Mouse (Mus musculus): ENCODE results near the gene Agr3. TPM values are rescaled to one million over a fixed set of nuclear protein-coding genes. Genes with fewer than 3 reads are reported as not detected.

Gene Agr3
- polyA plus RNA-seq, 1 experiment = not detected

DNA sequence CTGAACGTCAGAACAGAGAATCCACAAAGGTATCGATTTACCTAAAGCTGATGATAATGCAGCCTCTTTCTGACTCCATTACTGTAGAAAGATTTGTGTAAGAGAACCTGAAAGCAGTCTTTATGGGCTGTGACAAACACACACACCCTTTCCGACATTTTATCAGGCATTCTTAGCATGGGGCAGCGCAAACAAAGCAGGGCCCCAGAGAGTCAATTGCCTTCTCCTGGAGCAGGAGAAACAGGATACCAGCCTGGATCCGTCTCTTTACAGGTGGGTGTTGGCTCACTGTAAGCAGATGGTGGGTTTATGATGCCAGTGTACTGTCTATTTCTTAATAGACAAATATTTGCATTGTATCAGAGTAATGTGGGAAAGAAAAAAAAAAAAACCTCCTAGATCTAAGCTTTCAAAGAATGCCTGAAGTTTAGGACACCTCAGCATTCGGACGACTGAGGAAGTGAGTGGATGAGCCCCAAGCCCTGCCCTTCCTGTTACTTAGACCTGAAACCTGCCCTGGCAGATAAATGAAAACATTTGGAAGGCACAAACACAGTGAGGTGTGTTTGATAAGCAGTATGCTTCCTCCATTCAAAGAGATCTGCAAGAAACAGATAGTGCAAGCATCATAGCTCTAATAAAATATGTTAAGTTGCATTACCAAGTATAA is 40.8 kb downstream of the Agr3 start:
- Histone ChIP-seq H3K4me1 (ENCODE audit: control insufficient read depth, insufficient read depth, insufficient read length, low read length) (no peaks in the 10 kb centered on the region), H3K4me3 (ENCODE audit: insufficient read depth, low read depth, low read length) (no peak overlapping the region), H3K27ac (replicated peaks; ENCODE audit: low read depth, low read length) (no peak overlapping the region)

DNA sequence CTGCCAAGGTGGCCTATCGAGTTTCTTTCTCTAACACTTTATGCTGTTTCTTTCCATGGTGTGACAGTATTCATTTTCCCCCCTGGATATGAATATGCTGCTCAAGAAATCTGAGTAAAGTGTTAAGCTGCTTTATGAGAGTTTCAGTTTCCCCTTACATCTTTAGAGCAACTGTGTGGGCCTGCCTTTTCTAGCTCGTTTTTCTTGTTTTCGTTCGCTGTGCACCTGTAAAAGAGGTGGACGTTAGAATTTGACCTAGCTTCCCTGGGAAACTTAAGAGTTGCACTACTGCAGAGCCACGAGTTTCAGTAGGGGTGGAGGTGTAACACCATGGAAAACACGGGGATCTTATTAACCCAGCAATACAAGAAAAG is 41.3 kb downstream of the Agr3 start:
- no peak overlapping the region for H3K27ac ChIP-seq (replicated peaks; ENCODE audit: low read depth, low read length)
- no peaks in the 10 kb centered on the region for H3K4me1 ChIP-seq (ENCODE audit: control insufficient read depth, insufficient read depth, insufficient read length, low read length)
- H3K4me3 ChIP-seq (ENCODE audit: insufficient read depth, low read depth, low read length) = no peak overlapping the region

DNA sequence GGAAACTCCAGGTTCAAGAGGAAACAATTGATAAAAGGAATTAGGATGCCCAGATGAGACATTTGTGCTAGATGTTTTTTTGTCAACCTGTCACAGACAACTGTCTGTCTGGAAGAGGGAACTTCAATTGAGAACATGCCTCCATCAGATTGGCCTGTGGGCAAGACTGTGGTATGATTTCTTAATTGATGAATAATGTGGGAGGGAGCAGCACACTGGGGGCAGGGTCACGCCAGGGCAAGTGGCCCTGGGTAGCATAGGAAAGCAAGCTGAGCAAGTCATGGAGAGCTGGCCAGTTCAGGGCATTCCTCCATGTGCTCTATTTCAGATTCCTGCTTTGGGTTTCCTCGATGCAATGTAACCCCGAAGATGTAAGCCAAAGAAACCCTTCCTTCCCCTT is 50.5 kb downstream of the Agr3 start:
- Histone ChIP-seq H3K4me3 (ENCODE audit: insufficient read depth, low read depth, low read length) (no peak overlapping the region), H3K4me1 (ENCODE audit: control insufficient read depth, insufficient read depth, insufficient read length, low read length) (no peaks in the 10 kb centered on the region), H3K27ac (replicated peaks; ENCODE audit: low read depth, low read length) (no peak overlapping the region)

DNA sequence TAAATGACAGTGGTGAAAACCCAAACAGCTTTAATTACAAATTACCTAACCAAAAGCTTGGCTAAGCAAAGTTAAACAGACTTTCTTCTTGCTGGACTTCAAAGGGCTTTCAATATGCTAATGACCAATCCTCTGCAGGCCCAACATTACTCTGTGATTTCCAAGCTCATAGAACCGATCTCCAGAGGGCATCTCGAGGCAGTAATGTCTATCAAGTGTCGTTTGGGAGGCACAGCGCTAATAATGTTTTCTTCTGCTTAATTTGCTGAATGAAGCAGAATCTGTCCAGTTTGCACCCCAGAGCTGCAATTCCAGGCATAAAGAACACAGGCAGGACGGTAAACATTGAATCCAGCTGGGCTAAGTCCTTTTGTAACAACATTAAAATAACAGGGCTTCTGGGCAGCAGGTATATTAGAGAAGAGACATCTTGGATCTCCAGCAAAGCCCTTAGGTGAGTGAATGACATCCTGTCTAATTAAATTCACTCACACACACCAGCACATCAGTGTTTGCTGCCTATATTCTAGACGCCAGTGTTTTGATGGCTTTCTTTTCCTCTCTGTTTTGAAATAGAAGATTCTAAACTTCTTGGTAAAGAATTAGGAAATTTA is 52.3 kb downstream of the Agr3 start:
- Histone ChIP-seq H3K4me1 (ENCODE audit: control insufficient read depth, insufficient read depth, insufficient read length, low read length) (peaks cover 2% of the 10 kb centered on the region; the same call in 1 of the 2 replicates), H3K4me3 (ENCODE audit: insufficient read depth, low read depth, low read length) (no peak overlapping the region), H3K27ac (replicated peaks; ENCODE audit: low read depth, low read length) (no peak overlapping the region)

DNA sequence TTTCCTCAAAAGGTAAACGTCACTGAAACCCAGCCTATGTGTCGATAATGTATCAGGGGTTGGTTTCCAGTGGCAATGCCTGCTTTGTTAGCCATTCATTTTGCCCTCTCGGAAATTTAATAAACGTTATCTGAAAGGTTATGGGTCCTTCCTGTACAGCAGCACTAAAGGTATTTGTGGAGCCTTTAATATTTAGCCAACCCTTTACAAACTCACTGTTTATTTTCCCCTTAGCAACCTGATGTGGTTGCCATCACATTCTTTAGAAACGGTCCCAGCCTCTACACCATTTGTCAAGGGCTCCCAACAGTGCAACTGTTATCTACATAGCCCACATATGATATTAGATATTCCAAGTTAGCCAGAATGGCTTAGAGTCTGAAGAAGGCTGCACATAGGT is 54.2 kb downstream of the Agr3 start:
- no peak overlapping the region for H3K4me3 ChIP-seq (ENCODE audit: insufficient read depth, low read depth, low read length)
- H3K4me1 ChIP-seq (ENCODE audit: control insufficient read depth, insufficient read depth, insufficient read length, low read length) = peaks cover 2% of the 10 kb centered on the region; the same call in 1 of the 2 replicates
- H3K27ac ChIP-seq (replicated peaks; ENCODE audit: low read depth, low read length) = no peak overlapping the region

DNA sequence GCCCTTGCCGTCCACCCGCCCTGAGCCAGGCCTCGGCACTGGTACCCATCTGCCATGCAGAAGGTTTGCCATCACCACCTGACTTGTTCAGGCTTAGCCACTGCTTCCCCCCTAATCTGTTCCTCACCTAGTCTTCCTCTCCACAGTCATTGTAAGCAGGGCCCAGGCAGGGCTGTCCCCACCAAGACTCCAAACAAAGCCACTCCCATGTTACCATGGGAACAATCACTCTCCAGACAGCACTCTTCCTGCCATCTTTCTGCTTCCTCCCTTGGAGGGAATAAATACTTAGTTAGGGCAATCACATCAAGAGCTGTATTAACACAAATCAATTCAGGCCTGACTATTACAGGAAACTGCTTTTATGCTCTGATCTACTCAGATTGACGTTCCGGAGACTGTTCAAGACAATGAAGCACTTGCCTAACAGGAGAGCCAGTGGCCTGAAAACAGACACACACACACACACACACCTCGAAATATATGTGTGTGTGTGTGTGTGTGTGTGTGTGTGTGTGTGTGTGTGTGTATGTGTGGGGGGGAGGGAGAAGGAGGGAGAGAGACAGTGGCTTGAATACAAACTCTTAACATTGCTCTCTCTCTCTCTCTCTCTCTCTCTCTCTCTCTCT is 56.4 kb downstream of the Agr3 start:
- H3K4me1 ChIP-seq (ENCODE audit: control insufficient read depth, insufficient read depth, insufficient read length, low read length) = peaks cover 2% of the 10 kb centered on the region; the same call in 1 of the 2 replicates
- no peak overlapping the region for H3K27ac ChIP-seq (replicated peaks; ENCODE audit: low read depth, low read length)
- no peak overlapping the region for H3K4me3 ChIP-seq (ENCODE audit: insufficient read depth, low read depth, low read length)

DNA sequence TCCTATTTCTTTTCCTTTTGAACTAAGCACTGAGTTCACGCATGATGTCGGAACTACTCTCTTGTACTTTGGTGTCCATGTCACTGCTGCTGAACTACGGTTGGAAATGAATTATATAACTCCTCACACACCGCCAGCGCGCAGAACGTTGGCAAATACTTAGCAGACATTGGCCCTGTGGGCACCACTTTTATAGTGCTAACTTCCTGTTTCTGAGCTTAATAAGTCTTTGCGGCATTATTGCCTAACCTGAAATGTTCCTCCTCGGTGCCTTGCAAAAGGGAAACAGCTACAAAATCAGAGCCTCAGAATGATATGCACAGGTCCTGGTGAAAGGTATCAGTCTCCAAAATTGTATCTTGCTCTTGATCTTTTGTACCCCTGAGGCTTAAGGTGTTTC is 58.1 kb downstream of the Agr3 start:
- Histone ChIP-seq H3K4me1 (ENCODE audit: control insufficient read depth, insufficient read depth, insufficient read length, low read length) (peaks cover 2% of the 10 kb centered on the region; the same call in 1 of the 2 replicates), H3K4me3 (ENCODE audit: insufficient read depth, low read depth, low read length) (no peak overlapping the region), H3K27ac (replicated peaks; ENCODE audit: low read depth, low read length) (no peak overlapping the region)

DNA sequence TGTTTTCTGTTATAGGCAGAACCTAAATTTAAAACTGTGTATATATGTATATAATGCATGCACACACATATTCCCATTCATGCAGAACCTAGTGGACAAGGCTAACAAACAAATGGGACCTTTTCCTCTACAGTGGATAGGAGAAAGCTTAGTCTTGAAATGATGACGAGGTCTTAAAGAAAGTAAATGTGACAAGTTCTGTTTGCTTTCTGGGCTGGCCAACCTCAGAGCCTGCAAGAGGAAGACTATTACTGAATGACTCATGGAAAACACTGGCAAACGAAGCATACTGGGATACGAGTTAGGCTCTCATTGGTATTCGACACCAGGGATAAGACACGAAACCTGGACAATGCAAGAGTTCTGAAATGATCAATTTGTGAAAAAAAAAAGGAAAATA is 59.3 kb downstream of the Agr3 start:
- H3K4me1 ChIP-seq (ENCODE audit: control insufficient read depth, insufficient read depth, insufficient read length, low read length) = peaks cover 2% of the 10 kb centered on the region; the same call in 1 of the 2 replicates
- H3K4me3 ChIP-seq (ENCODE audit: insufficient read depth, low read depth, low read length) = no peak overlapping the region
- H3K27ac ChIP-seq (replicated peaks; ENCODE audit: low read depth, low read length) = no peak overlapping the region

DNA sequence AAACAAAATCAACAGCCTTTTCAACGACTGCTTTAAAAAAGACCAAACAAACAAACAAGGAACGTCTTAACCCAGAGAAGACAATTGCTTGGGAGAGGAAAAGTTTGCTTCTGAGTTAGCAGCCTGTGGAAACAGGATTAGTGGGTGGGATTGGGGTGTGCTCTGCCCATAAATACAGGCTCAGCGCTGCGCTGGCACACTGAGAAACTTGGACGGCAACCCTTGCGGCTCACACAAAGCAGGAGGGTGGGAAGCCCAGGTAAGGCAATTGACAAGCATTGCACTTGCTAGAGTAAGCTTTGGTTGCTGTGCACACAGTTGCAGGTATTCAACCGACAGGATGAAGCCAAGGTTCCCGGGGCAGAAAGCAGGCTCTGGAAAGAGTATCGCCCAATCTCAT is 67.3 kb downstream of the Agr3 start, which contains the start of gene Agr2:
Gene Agr2, plus strand, starts transcription at position 197 of the 400 bp plus-strand sequence.
- Histone ChIP-seq H3K4me3 (ENCODE audit: insufficient read depth, low read depth, low read length) (no peak within 1 kb of the TSS), H3K27ac (replicated peaks; ENCODE audit: low read depth, low read length) (no peak within 1 kb of the TSS), H3K4me1 (ENCODE audit: control insufficient read depth, insufficient read depth, insufficient read length, low read length) (no peaks in the 10 kb centered on the region)

DNA sequence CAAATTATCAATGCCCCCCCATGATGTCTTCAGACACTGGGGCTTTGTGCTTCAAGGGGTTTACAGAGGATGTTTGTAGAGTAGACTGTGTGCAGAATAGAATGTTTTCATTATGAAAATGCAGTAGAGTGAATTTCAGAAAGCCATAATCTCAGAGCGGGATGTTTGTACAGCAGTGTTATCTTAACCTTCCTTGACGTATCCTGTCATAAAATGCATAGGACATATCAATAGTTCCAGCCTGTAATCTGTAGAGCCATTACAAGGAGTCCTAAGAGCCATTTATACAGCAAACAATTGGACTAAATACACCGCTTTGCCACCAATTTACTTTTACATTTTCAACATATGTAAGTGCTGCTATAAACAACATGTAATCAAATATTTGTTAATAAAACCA is 68.2 kb downstream of the Agr3 start:
- no peak overlapping the region for H3K4me3 ChIP-seq (ENCODE audit: insufficient read depth, low read depth, low read length)
- H3K4me1 ChIP-seq (ENCODE audit: control insufficient read depth, insufficient read depth, insufficient read length, low read length) = no peaks in the 10 kb centered on the region
- H3K27ac ChIP-seq (replicated peaks; ENCODE audit: low read depth, low read length) = no peak overlapping the region

DNA sequence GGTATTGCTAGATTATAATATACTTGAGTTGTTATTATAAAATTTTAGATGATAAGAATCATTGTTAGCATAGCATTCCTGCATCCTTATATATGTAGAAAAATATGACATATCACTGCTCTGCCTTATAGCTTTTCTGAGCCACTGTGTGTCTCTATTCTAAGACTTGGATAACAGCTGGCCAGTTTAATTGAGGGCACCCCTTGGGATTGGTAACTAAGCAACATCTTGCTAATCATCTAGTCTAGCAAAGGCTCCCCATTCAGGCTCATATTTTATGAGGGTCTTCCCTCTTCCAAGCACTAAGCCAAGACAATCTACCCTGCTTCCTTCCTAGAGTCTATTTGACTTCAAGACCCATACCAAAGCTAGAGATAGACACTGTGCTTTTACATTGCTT is 68.7 kb downstream of the Agr3 start:
- Histone ChIP-seq H3K4me3 (ENCODE audit: insufficient read depth, low read depth, low read length) (no peak overlapping the region), H3K4me1 (ENCODE audit: control insufficient read depth, insufficient read depth, insufficient read length, low read length) (no peaks in the 10 kb centered on the region), H3K27ac (replicated peaks; ENCODE audit: low read depth, low read length) (no peak overlapping the region)

DNA sequence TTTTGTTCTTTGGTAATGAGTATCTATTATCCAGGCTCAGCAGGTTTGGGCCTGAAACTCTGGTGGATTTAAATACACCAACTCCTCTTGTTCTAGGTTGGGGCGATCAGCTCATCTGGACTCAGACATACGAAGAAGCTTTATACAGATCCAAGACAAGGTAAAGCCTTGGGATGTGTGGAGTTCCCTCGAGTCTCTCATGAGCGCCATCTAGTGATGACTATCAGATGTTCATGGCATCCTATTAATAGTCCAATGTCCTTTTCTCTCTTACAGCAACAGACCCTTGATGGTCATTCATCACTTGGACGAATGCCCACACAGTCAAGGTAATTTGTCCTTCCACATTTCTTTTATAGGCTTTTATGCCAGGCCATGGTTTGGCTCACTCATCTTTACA is 70.4 kb downstream of the Agr3 start:
- Histone ChIP-seq H3K27ac (replicated peaks; ENCODE audit: low read depth, low read length) (no peak overlapping the region), H3K4me3 (ENCODE audit: insufficient read depth, low read depth, low read length) (no peak overlapping the region), H3K4me1 (ENCODE audit: control insufficient read depth, insufficient read depth, insufficient read length, low read length) (no peaks in the 10 kb centered on the region)

Other genes with a start within 250 kb of the Agr3 start
- not detected in 2 replicates for gene Agr2, start 67.3 kb downstream of the Agr3 start, polyA plus RNA-seq (2012; ENCODE audit: insufficient read depth, insufficient read length, missing spikeins)
- 20.6 and 41.0 TPM in 2 replicates for gene Tspan13, start 116.9 kb downstream of the Agr3 start, polyA plus RNA-seq (2012; ENCODE audit: insufficient read depth, insufficient read length, missing spikeins)
- gene Ankmy2, start 231.5 kb downstream of the Agr3 start, polyA plus RNA-seq (2012; ENCODE audit: insufficient read depth, insufficient read length, missing spikeins) = 16.4 and 16.6 TPM in 2 replicates
- gene Bzw2, start 232.5 kb downstream of the Agr3 start, polyA plus RNA-seq (2012; ENCODE audit: insufficient read depth, insufficient read length, missing spikeins) = 25.0 and 35.3 TPM in 2 replicates